30 mouse cellular contexts compared by ENCODE assay signal in the genomic region with DNA sequence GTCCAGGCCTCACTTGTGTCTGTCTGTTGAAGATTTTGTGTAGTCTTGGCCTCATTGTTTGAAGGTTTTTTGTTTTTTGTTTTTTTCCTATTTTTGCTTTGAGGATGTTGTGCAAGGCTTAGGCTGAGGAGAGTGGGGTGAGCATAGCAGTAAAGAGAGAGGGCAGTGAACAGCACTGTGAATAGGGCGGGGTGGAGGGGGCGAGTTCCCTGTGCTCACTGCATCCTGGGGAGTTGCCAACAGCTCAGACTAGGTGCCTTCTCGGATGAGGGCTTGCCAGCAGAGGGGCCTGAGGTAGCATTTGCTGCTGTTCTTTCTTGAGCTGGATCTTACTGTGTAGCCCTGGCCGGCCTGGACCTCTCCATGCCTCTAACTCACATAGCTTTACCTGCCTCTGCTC. TPM values are rescaled to one million over a fixed set of nuclear protein-coding genes. Genes with fewer than 3 reads are reported as not detected.
DNase-seq lines count a peak whose midpoint lies in the region; ATAC-seq and TF ChIP-seq lines count a peak whose summit lies in the region.
"Had no signal": no experiment of that assay in that cellular context is flagged by ENCODE, and none has a peak within 500 bp of the region (broad histone marks: within the 10 kb centered on the region; RNA-seq: fewer than 3 reads in every experiment).

No protein-coding gene starts in this region.

- DNase-seq in forebrain, embryonic 14.5 days (ENCODE audit: low spot score), result peak; percentile 59
- DNase-seq in forebrain, postnatal 0 days, result no peak
- DNase-seq in heart, postnatal 25 days (ENCODE audit: low spot score), result no peak
- peak; percentile 46 to 49 for DNase-seq in right cerebral cortex, postnatal 10 days (ENCODE audit: low spot score in 2 of 2)
- DNase-seq in right cerebral cortex, postnatal 36 days (ENCODE audit: low spot score in 2 of 2), result no peak
- no peak for DNase-seq in kidney, adult 8-10 months
- DNase-seq: adrenal gland, adult 2 months; B cell, adult 2 months; cerebellum, adult 9-11 months; gastrocnemius, postnatal 10 days; heart, adult 18-20 months; kidney, adult 18-20 months; liver; lung, postnatal 36 days; thymus, adult 18-20 months; thymus, postnatal 36 days had no signal

- no peak overlapping the region for H3K4me3 ChIP-seq in forebrain, embryonic 14.5 days (ENCODE audit: low read depth, low read length)
- no peak overlapping the region for H3K4me3 ChIP-seq in forebrain, postnatal 0 days (ENCODE audit: low read depth, low read length)
- no peak overlapping the region for H3K4me3 ChIP-seq in heart, embryonic 16.5 days (ENCODE audit: low read length)
- H3K4me3 ChIP-seq: embryonic facial prominence, embryonic 12.5 days; heart, embryonic 13.5 days; limb, embryonic 10.5 days; liver, embryonic 15.5 days; lung, embryonic 15.5 days; midbrain, embryonic 13.5 days had no signal

- H3K27ac ChIP-seq in forebrain, embryonic 14.5 days (ENCODE audit: low read depth, low read length), result no peak overlapping the region
- no peak overlapping the region for H3K27ac ChIP-seq in forebrain, postnatal 0 days (ENCODE audit: low read depth, low read length)
- no peak overlapping the region for H3K27ac ChIP-seq in heart, embryonic 16.5 days (ENCODE audit: low read length)
- H3K27ac ChIP-seq: embryonic facial prominence, embryonic 12.5 days; heart, embryonic 13.5 days; hindbrain, embryonic 14.5 days; kidney, postnatal 0 days; limb, embryonic 10.5 days; liver, embryonic 15.5 days; lung, embryonic 15.5 days; midbrain, embryonic 13.5 days had no signal

- H3K27me3 ChIP-seq in forebrain, embryonic 14.5 days (replicated peaks; ENCODE audit: control insufficient read depth, insufficient read depth, low read length), result no peaks in the 10 kb centered on the region
- no peaks in the 10 kb centered on the region for H3K27me3 ChIP-seq in forebrain, postnatal 0 days (ENCODE audit: insufficient read depth, low read length)
- H3K27me3 ChIP-seq in heart, embryonic 16.5 days (ENCODE audit: control insufficient read depth, insufficient read depth, low read length), result no peaks in the 10 kb centered on the region
- H3K27me3 ChIP-seq: CH12.LX; embryonic facial prominence, embryonic 12.5 days; heart, embryonic 13.5 days; liver, embryonic 15.5 days; lung, embryonic 15.5 days; megakaryocyte, embryonic 14.5 days; midbrain, embryonic 13.5 days had no signal

- H3K4me2 ChIP-seq in forebrain, embryonic 14.5 days (ENCODE audit: low read length), result no peak overlapping the region
- no peak overlapping the region for H3K4me2 ChIP-seq in forebrain, postnatal 0 days (ENCODE audit: low read depth)
- H3K4me2 ChIP-seq in heart, embryonic 16.5 days (ENCODE audit: low read depth, low read length), result no peak overlapping the region
- H3K4me2 ChIP-seq: embryonic facial prominence, embryonic 12.5 days; heart, embryonic 13.5 days; hindbrain, embryonic 14.5 days; liver, embryonic 15.5 days; lung, embryonic 15.5 days; midbrain, embryonic 13.5 days had no signal

- intact Hi-C loops in heart, postnatal 25 days (cut with DNase I), result no loop called here

- H3K4me1 ChIP-seq in forebrain, embryonic 14.5 days (ENCODE audit: control insufficient read depth, insufficient read depth, low read length), result no peaks in the 10 kb centered on the region
- H3K4me1 ChIP-seq in forebrain, postnatal 0 days (ENCODE audit: insufficient read depth), result no peaks in the 10 kb centered on the region
- H3K4me1 ChIP-seq in heart, embryonic 16.5 days (ENCODE audit: control insufficient read depth, insufficient read depth, low read length), result 0 out of 2 replicates have a peak, but pooled peaks cover 8% of the 10 kb centered on the region
- H3K4me1 ChIP-seq: liver, embryonic 15.5 days; lung, embryonic 15.5 days; megakaryocyte, embryonic 14.5 days; midbrain, embryonic 13.5 days had no signal

- no peaks in the 10 kb centered on the region for H3K9me3 ChIP-seq in forebrain, embryonic 14.5 days (replicated peaks; ENCODE audit: control insufficient read depth, low read length)
- H3K9me3 ChIP-seq in forebrain, postnatal 0 days (ENCODE audit: low read length), result no peaks in the 10 kb centered on the region
- no peaks in the 10 kb centered on the region for H3K9me3 ChIP-seq in heart, embryonic 16.5 days (replicated peaks; ENCODE audit: control insufficient read depth, low read length)
- H3K9me3 ChIP-seq: embryonic facial prominence, embryonic 12.5 days; G1E; heart, embryonic 13.5 days; limb, embryonic 10.5 days; liver, embryonic 15.5 days; lung, embryonic 15.5 days; megakaryocyte, embryonic 14.5 days; midbrain, embryonic 13.5 days had no signal

- no peak for TF ChIP-seq CTCF in forebrain, postnatal 0 days (IDR thresholded peaks at IDR 0.05; ENCODE audit: low read depth)

- peak; percentile 76 for ATAC-seq in forebrain, embryonic 14.5 days
- ATAC-seq in forebrain, postnatal 0 days, result no peak
- ATAC-seq in heart, embryonic 16.5 days (replicated peaks; ENCODE audit: extremely low read depth, insufficient read depth, low FRiP score), result 0 out of 2 replicates have a peak, but pooled peaks have one; percentile 41
- ATAC-seq: inflammation-experienced regulatory T-cells, adult 6 months; midbrain, embryonic 13.5 days had no signal

- 52% methylated on average over 4 of the region's 4 CpGs for WGBS in forebrain, embryonic 14.5 days
- WGBS in forebrain, postnatal 0 days, result 44% methylated on average over 4 of the region's 4 CpGs
- 55% methylated on average over 4 of the region's 4 CpGs for WGBS in heart, embryonic 16.5 days

- H3K9ac ChIP-seq in forebrain, embryonic 14.5 days (ENCODE audit: low read length), result no peak overlapping the region
- H3K9ac ChIP-seq in forebrain, postnatal 0 days, result no peak overlapping the region
- no peak overlapping the region for H3K9ac ChIP-seq in heart, embryonic 16.5 days (ENCODE audit: low read length)
- H3K9ac ChIP-seq: embryonic facial prominence, embryonic 12.5 days; heart, embryonic 13.5 days; hindbrain, embryonic 14.5 days; liver, embryonic 15.5 days; lung, embryonic 15.5 days; midbrain, embryonic 13.5 days had no signal

- no peaks in the 10 kb centered on the region for H3K36me3 ChIP-seq in forebrain, embryonic 14.5 days (ENCODE audit: control insufficient read depth, insufficient read depth, low read length)
- H3K36me3 ChIP-seq in forebrain, postnatal 0 days (ENCODE audit: insufficient read depth), result no peaks in the 10 kb centered on the region
- H3K36me3 ChIP-seq in heart, embryonic 16.5 days (ENCODE audit: control insufficient read depth, insufficient read depth), result no peaks in the 10 kb centered on the region
- H3K36me3 ChIP-seq: embryonic facial prominence, embryonic 12.5 days; heart, embryonic 13.5 days; limb, embryonic 10.5 days; liver, embryonic 15.5 days; lung, embryonic 15.5 days; midbrain, embryonic 13.5 days had no signal

RNA-seq across cellular contexts. Expression of gene Actr3b, which starts 41.9 kb away (rescaled TPM):
- 48.6 and 53.0 TPM in 2 replicates for polyA plus RNA-seq in forebrain, embryonic 14.5 days (2014; fragmentation: Nextera tagmentation; extraction: Ambion mirVana)
- 31.4 and 45.5 TPM in 2 replicates for total RNA-seq in forebrain, postnatal 0 days (2014; rRNA removed)
- polyA plus RNA-seq in forebrain, postnatal 0 days (2015; fragmentation: Nextera tagmentation; extraction: Ambion mirVana), result 90.9 and 107 TPM in 2 replicates
- polyA plus RNA-seq in heart, embryonic 16.5 days (2015; fragmentation: Nextera tagmentation; extraction: Ambion mirVana), result 30.8 and 31.6 TPM in 2 replicates
- total RNA-seq in heart, postnatal 25 days (2021), result 10 to 100 TPM; 35.2 to 40.9 TPM
- total RNA-seq: monocyte, adult 5-6 weeks had no signal

Comparison
In these comparisons a context has a peak if more than half of its experiments do, and no peak if none do; other contexts are left out.
1. DNase-seq: peak in forebrain, embryonic 14.5 days (single experiment) and right cerebral cortex, postnatal 10 days (2 of 2); none in forebrain, postnatal 0 days (single experiment), heart, postnatal 25 days (single experiment), right cerebral cortex, postnatal 36 days (0 of 2) and kidney, adult 8-10 months (0 of 2).